Mouse (Mus musculus) liver, postnatal 0 days (tissue): ENCODE data around the gene Hist1h2bf. TPM values are rescaled to one million over a fixed set of nuclear protein-coding genes. Genes with fewer than 3 reads are reported as not detected.
A peak's percentile ranks its signal among the peaks of the same experiment; 100 is the strongest.
"Not testable (repeated sequence)": the region's sequence is repeated elsewhere in the genome, so short reads cannot be mapped to it uniquely, and the experiment has no call there.

Experiments used
- ATAC-seq: fragments of 200-750 bp; cut with Nextera tagmentation; 2 replicates; pipeline ENCODE4 v1.8.0; 2017; ENCODE audit warnings: mild to moderate bottlenecking, moderate library complexity
- DNase-seq: peaks from one replicate; pipeline ENCODE4 v3.0.0-alpha.2; 2016
- H3K27ac ChIP-seq: fragments of 300-500 bp; sonication (generic); 2 replicates; pipeline ENCODE4 v1.5.1; 2014; ENCODE audit warnings: antibody characterized with exemption, moderate library complexity, mild to moderate bottlenecking, low read depth
- H3K27me3 ChIP-seq: fragments of 300-500 bp; sonication (generic); 2 replicates; pipeline ENCODE4 v1.6.1; 2014; ENCODE audit warnings: low read length, control low read depth, mixed read lengths; ENCODE audit not compliant: insufficient read depth
- H3K36me3 ChIP-seq: fragments of 300-500 bp; sonication (generic); replicated peaks from 2 replicates; pipeline ENCODE4 v1.6.1; 2014; ENCODE audit warnings: mild to moderate bottlenecking, control low read depth, low read length, moderate library complexity, mixed read lengths; ENCODE audit not compliant: insufficient read depth
- H3K4me1 ChIP-seq: fragments of 300-500 bp; sonication (generic); 2 replicates; pipeline ENCODE4 v1.6.1; 2014; ENCODE audit warnings: antibody characterized with exemption, mild to moderate bottlenecking, control low read depth; ENCODE audit not compliant: insufficient read depth
- H3K4me2 ChIP-seq: fragments of 300-500 bp; sonication (generic); 2 replicates; pipeline ENCODE4 v1.6.1; 2014; ENCODE audit warnings: low read depth, mild to moderate bottlenecking, low read length, moderate library complexity, mixed read lengths
- H3K4me3 ChIP-seq: fragments of 300-500 bp; sonication (generic); 2 replicates; pipeline ENCODE4 v1.5.1; 2014; ENCODE audit warnings: low read depth, low read length
- H3K9ac ChIP-seq: fragments of 300-500 bp; sonication (generic); replicated peaks from 2 replicates; pipeline ENCODE4 v1.6.1; 2014; ENCODE audit warnings: mild to moderate bottlenecking, moderate library complexity
- H3K9me3 ChIP-seq: fragments of 300-500 bp; sonication (generic); 2 replicates; pipeline ENCODE4 v1.6.1; 2016; ENCODE audit warnings: mild to moderate bottlenecking, control low read depth, low read length, mixed read lengths
- CTCF ChIP-seq: sonication (generic); IDR thresholded peaks from 2 replicates; pipeline ENCODE4 v1.5.1; 2016; ENCODE audit warnings: antibody characterized with exemption, low read depth
- EP300 ChIP-seq: IDR thresholded peaks from 2 replicates; pipeline ENCODE4 v1.6.1; 2016; ENCODE audit warnings: antibody characterized with exemption, low read depth, mild to moderate bottlenecking
- WGBS: fragments of 180-500 bp; shearing (Covaris S2); extraction: QIAGEN DNeasy Blood & Tissue Kit; methylation state at CpG from one replicate; pipeline ENCODE4 v1.1.7; 2014; ENCODE audit not compliant: insufficient replicate concordance; 5-methylcytosine and 5-hydroxymethylcytosine counted together
- polyA plus RNA-seq: library from polyadenylated mRNA; unstranded; fragments of >200 nt; fragmentation: Nextera tagmentation; extraction: Ambion mirVana; gene quantifications from 2 replicates; pipeline ENCODE4 v1.2.1, GENCODE M21; 2015

The Hist1h2bf gene
- polyA plus RNA-seq, 1 experiment from 2014 or later: 5.8 TPM

DNA sequence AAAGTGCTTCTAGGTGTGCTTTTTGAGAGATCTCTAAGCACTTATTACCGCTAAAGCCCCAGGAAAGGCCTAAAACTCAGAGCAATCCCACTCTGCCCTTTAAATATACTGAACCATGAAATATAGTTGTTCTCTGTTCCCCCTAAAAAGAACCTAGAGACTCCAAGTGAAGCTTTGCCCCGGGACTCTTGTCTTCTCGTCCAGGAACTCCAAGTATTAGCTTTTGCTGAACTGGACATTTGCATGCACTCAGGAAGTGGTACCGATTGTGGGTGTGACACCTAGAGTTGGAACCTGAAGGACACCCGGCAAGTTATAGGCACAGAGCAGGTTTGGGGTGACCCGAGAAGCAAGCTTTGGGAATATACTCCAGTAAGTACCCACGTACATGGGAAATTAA, 17.2 kb upstream of the Hist1h2bf start:
- DNase-seq: no peak

DNA sequence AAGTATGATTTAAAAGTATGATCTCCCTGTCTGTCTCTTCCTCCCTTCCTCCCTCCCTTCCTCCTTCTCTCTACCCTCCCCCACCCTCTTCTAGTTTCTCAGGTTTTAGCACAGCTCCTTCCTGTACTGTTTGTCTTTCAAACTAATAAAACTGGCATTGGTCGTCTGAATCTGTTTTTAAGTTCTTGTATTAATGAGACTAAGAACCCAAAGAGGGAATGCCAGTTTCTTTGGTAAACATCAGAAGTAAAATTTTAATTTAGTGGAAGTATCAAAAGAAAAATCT, 12.9 kb upstream of the Hist1h2bf start:
- DNase-seq: peak; percentile 11
- H3K4me3 ChIP-seq: peak overlapping the region; percentile 59
- WGBS: 5% methylated on average over 1 of the region's 1 CpGs
- H3K27ac ChIP-seq: peak overlapping the region; percentile 97
- H3K4me1 ChIP-seq: peaks cover 26% of the 10 kb centered on the region
- no peak for ATAC-seq
- H3K4me2 ChIP-seq: peak overlapping the region; percentile 86
- no peaks in the 10 kb centered on the region for H3K9me3 ChIP-seq
- no peaks in the 10 kb centered on the region for H3K27me3 ChIP-seq
- TF ChIP-seq EP300 (no peak), CTCF (no peak)
- H3K9ac ChIP-seq: peak overlapping the region; percentile 69
- no peaks in the 10 kb centered on the region for H3K36me3 ChIP-seq

More for the DNA sequence above, 17.2 kb upstream of the Hist1h2bf start:
- Histone ChIP-seq H3K27ac (no peak overlapping the region), H3K36me3 (no peaks in the 10 kb centered on the region), H3K4me2 (no peak overlapping the region), H3K4me1 (peaks cover 35% of the 10 kb centered on the region), H3K4me3 (no peak overlapping the region), H3K9ac (no peak overlapping the region), H3K27me3 (no peaks in the 10 kb centered on the region), H3K9me3 (no peaks in the 10 kb centered on the region)
- TF ChIP-seq EP300 (no peak), CTCF (no peak)
- ATAC-seq: no peak
- WGBS: 86% methylated on average over 7 of the region's 7 CpGs

DNA sequence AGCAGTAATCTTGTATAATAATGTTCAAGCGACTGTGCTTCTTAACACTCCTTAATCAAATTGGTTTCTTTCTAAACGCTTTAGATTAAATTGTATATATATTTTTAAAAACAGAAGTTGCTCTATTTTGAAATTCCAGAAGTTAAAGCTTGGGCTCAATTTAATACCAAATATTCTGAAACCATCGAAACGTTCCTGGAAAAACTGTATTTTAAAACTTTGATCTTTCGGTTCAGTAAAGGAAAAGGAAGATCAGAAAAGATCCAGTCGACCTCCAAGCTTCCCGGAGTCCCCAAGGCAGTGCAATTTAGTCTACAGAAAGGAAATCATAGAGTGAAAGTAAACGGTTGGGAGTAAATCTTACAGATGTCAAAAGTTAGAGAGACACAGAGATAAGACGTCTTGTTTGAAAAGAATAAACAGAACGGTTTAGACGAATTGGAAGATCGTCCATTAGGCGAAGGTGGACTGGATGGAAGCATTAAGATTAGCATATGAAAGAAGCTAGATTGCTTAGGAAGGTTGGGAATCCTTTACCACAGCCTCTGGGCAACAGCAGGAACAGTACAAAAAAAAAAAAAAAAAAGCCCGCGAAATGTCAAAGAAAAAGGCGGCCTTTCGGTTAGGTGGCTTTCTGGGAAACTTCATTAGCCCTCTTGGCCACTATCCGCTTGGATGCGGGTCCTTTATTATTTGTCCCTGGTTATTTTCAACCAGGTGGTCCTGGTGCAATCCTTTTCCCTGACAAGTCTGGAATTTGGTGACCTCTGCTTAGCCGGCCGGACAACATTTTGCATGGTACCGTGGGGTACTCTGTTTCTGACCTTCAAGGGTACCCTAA, 12.3 kb upstream of the Hist1h2bf start:
- DNase-seq: no peak
- Histone ChIP-seq H3K4me2 (peak overlapping the region; percentile 86), H3K4me1 (peaks cover 26% of the 10 kb centered on the region), H3K36me3 (no peaks in the 10 kb centered on the region), H3K27me3 (no peaks in the 10 kb centered on the region), H3K27ac (peak overlapping the region; percentile 97), H3K9me3 (no peaks in the 10 kb centered on the region), H3K4me3 (peak overlapping the region; percentile 59), H3K9ac (peak overlapping the region; percentile 69)
- WGBS: 3% methylated on average over 22 of the region's 22 CpGs
- no peak for ATAC-seq
- 0 out of 2 replicates have a peak, but pooled peaks have one; percentile 33 for TF ChIP-seq EP300
- no peak for TF ChIP-seq CTCF

DNA sequence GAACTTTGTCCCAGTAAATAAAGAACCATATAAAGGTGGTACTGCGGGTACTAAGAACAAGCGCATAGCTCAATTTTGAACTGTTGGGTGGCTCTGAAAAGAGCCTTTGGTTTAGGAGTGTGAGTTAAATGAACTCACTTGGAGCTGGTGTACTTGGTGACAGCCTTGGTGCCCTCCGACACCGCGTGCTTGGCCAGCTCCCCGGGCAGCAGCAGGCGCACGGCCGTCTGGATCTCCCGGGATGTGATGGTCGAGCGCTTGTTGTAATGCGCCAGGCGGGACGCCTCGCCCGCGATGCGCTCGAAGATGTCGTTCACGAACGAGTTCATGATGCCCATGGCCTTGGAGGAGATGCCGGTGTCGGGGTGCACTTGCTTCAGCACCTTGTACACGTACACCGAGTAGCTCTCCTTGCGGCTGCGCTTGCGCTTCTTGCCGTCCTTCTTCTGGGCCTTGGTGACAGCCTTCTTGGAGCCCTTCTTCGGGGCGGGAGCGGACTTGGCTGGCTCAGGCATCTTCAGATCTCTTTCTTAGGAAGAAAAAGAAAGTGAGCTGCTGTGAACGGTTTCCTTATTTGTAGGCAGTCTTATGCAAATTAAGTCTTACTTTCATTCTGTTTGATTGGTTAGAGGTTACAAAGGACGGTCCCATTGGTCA, 11.6 kb upstream of the Hist1h2bf start:
- Histone ChIP-seq H3K4me2 (peak overlapping the region; percentile 86), H3K9ac (peak overlapping the region; percentile 65), H3K4me3 (peak overlapping the region; percentile 59), H3K27ac (peak overlapping the region; percentile 99), H3K4me1 (peaks cover 29% of the 10 kb centered on the region)
- H3K9me3 ChIP-seq, H3K36me3 ChIP-seq, H3K27me3 ChIP-seq: not testable (repeated sequence)
- DNase-seq: peak; percentile 75
- peak; percentile 71 for TF ChIP-seq EP300
- ATAC-seq: peak; percentile 79
- 0% methylated on average over 19 of the region's 36 CpGs for WGBS

DNA sequence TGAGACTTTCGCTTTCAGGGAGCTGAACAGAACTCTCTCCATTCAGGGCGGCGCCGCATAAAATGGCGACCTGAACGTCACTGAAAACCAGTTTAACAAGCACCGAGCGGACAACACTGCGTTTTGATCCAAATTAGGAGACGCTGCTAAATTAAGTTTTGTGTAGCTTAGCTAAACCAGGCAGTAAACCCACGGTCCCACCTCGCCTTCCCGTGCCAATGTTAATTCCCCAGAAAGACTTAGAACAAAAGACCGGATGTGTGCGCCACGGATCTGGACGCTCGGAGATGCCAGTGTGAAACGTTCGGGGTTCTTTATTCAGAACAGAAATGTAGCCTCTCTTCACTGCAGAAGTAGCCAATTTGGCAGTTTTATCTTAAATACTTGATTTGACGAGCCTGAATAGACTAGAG, 11.0 kb upstream of the Hist1h2bf start:
- Histone ChIP-seq H3K9me3 (no peaks in the 10 kb centered on the region), H3K4me2 (peak overlapping the region; percentile 86), H3K4me1 (peaks cover 29% of the 10 kb centered on the region), H3K36me3 (no peaks in the 10 kb centered on the region), H3K27me3 (no peaks in the 10 kb centered on the region), H3K9ac (peak overlapping the region; percentile 65), H3K27ac (peak overlapping the region; percentile 99), H3K4me3 (peak overlapping the region; percentile 59)
- peak; percentile 85 for DNase-seq
- WGBS: under 1% methylated on average over 21 of the region's 21 CpGs
- ATAC-seq: peak; percentile 24
- 0 out of 2 replicates have a peak, but pooled peaks have one; percentile 42 for TF ChIP-seq EP300
- no peak for TF ChIP-seq CTCF

DNA sequence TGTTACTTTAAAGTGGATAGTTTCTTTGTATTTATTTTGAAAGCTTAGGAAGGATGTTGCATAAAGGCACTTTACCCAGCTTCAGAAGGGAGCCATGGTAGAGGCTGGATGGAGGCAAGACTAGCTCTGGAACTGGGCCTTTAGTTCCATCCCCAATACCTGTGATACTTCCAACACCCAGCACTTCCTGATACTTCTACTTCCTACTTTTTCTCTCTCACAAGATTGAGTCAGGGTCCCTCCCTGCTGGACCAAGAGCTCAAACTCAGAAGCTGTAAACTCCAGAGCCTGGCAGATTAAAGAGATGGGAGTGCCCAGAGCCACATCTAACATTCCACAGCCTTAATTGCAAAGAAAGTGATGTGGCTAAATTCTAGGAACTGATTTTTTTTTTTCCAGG, 10.3 kb upstream of the Hist1h2bf start:
- H3K4me2 ChIP-seq: peak overlapping the region; percentile 86
- peak overlapping the region; percentile 59 for H3K4me3 ChIP-seq
- ATAC-seq: no peak
- H3K9ac ChIP-seq: peak overlapping the region; percentile 65
- no peak for TF ChIP-seq EP300
- no peak for TF ChIP-seq CTCF
- H3K36me3 ChIP-seq: no peaks in the 10 kb centered on the region
- peak overlapping the region; percentile 99 for H3K27ac ChIP-seq
- DNase-seq: no peak
- H3K4me1 ChIP-seq: peaks cover 29% of the 10 kb centered on the region
- H3K9me3 ChIP-seq: no peaks in the 10 kb centered on the region
- no peaks in the 10 kb centered on the region for H3K27me3 ChIP-seq
